Mouse (Mus musculus): ENCODE measurements around the gene Xpot. TPM values are rescaled to one million over a fixed set of nuclear protein-coding genes. Genes with fewer than 3 reads are reported as not detected.

Xpot gene
- total RNA-seq, 2 experiments from 2014 or later = 20.3 to 28.2 TPM

- intact Hi-C loops (cut with DNase I; ENCODE audit: low total_unique reads) = no loop called here
- no peak for DNase-seq
Measured at GRCm38 (mm10) chr10:121625407-121626185, 536 bp downstream of the Xpot start.

GRCm38 (mm10) chr10:121625006-121625405 lies 1.1 kb downstream of the Xpot start:
- intact Hi-C loops (cut with DNase I; ENCODE audit: low total_unique reads) = no loop called here

GRCm38 (mm10) chr10:121623670-121624069 lies 2.5 kb downstream of the Xpot start:
- DNase-seq = no peak
- intact Hi-C loops (cut with DNase I; ENCODE audit: low total_unique reads) = no loop called here

More at GRCm38 (mm10) chr10:121625006-121625405, 1.1 kb downstream of the Xpot start:
- no peak for DNase-seq

GRCm38 (mm10) chr10:121622431-121622830 lies 3.7 kb downstream of the Xpot start:
- intact Hi-C loops (cut with DNase I; ENCODE audit: low total_unique reads) = no loop called here
- DNase-seq = no peak

- intact Hi-C loops (cut with DNase I; ENCODE audit: low total_unique reads) = no loop called here
Measured at GRCm38 (mm10) chr10:121615935-121616334, 10.2 kb downstream of the Xpot start.

GRCm38 (mm10) chr10:121615146-121615870 lies 10.8 kb downstream of the Xpot start:
- intact Hi-C loops (cut with DNase I; ENCODE audit: low total_unique reads) = no loop called here

More at GRCm38 (mm10) chr10:121615935-121616334, 10.2 kb downstream of the Xpot start:
- DNase-seq = no peak

GRCm38 (mm10) chr10:121613570-121613969 lies 12.6 kb downstream of the Xpot start:
- DNase-seq = peak; percentile 22
- intact Hi-C loops (cut with DNase I; ENCODE audit: low total_unique reads) = no loop called here

More at GRCm38 (mm10) chr10:121615146-121615870, 10.8 kb downstream of the Xpot start:
- DNase-seq = no peak

GRCm38 (mm10) chr10:121612448-121612847 lies 13.7 kb downstream of the Xpot start:
- intact Hi-C loops (cut with DNase I; ENCODE audit: low total_unique reads) = no loop called here
- DNase-seq = no peak

GRCm38 (mm10) chr10:121611587-121611986 lies 14.5 kb downstream of the Xpot start:
- no peak for DNase-seq
- intact Hi-C loops (cut with DNase I; ENCODE audit: low total_unique reads) = no loop called here

- no peak for DNase-seq
- intact Hi-C loops (cut with DNase I; ENCODE audit: low total_unique reads) = no loop called here
Measured at GRCm38 (mm10) chr10:121608177-121608576, 18.0 kb downstream of the Xpot start.

- intact Hi-C loops (cut with DNase I; ENCODE audit: low total_unique reads) = no loop called here
- DNase-seq = no peak
Measured at GRCm38 (mm10) chr10:121604632-121605344, 21.3 kb downstream of the Xpot start.

- intact Hi-C loops (cut with DNase I; ENCODE audit: low total_unique reads) = no loop called here
- no peak for DNase-seq
Measured at GRCm38 (mm10) chr10:121603556-121603955, 22.6 kb downstream of the Xpot start.

- no peak for DNase-seq
- intact Hi-C loops (cut with DNase I; ENCODE audit: low total_unique reads) = no loop called here
Measured at GRCm38 (mm10) chr10:121601272-121601671, 24.9 kb downstream of the Xpot start.

GRCm38 (mm10) chr10:121596580-121596979 lies 29.6 kb downstream of the Xpot start:
- no peak for DNase-seq
- intact Hi-C loops (cut with DNase I; ENCODE audit: low total_unique reads) = no loop called here

- intact Hi-C loops (cut with DNase I; ENCODE audit: low total_unique reads) = no loop called here
- DNase-seq = no peak
Measured at GRCm38 (mm10) chr10:121591106-121591505, 35.0 kb downstream of the Xpot start.

GRCm38 (mm10) chr10:121587371-121587840 lies 38.7 kb downstream of the Xpot start:
- DNase-seq = no peak
- intact Hi-C loops (cut with DNase I; ENCODE audit: low total_unique reads) = no loop called here

GRCm38 (mm10) chr10:121586675-121587370 lies 39.3 kb downstream of the Xpot start, which contains the start of gene Tbk1:
TSS of gene Tbk1 (minus strand) at chr10:121586787.
- intact Hi-C loops (cut with DNase I; ENCODE audit: low total_unique reads) = no loop called here
- DNase-seq = peak; percentile 95

GRCm38 (mm10) chr10:121585791-121586642 lies 40.1 kb downstream of the Xpot start:
- intact Hi-C loops (cut with DNase I; ENCODE audit: low total_unique reads) = no loop called here
- no peak for DNase-seq
